Mouse (Mus musculus) cerebellum, adult 2 months (tissue): ENCODE measurements around the gene Gpr50.

Source experiments
- CTCF ChIP-seq: fragments of 200-500 bp; IDR thresholded peaks from 2 replicates; pipeline ENCODE4 v1.5.1; 2011; ENCODE audit warnings: low read depth, mild to moderate bottlenecking, control low read depth, low read length, moderate library complexity, borderline replicate concordance; ENCODE audit not compliant: insufficient read depth
- POLR2A ChIP-seq: fragments of 200-500 bp; IDR thresholded peaks from 2 replicates; pipeline ENCODE4 v1.6.1; 2011; ENCODE audit warnings: low read length, control low read depth, borderline replicate concordance; ENCODE audit not compliant: insufficient read depth

GRCm38 (mm10) chrX:71647958-71648357 lies 15.5 kb upstream of the Gpr50 start:
- TF ChIP-seq CTCF (peak; percentile 65; the same call in 1 of the 2 replicates), POLR2A (no peak)
